Mouse (Mus musculus) E14TG2a.4 (cell line): ENCODE measurements around the gene Grik3.

Source experiments
- CTCF ChIP-seq: conservative IDR thresholded peaks from 2 replicates; pipeline ENCODE4 v1.5.1; 2014; ENCODE audit warnings: low read length
- NANOG ChIP-seq: IDR thresholded peaks from 2 replicates; pipeline ENCODE4 v1.6.1; 2014; ENCODE audit warnings: borderline replicate concordance, low read length, mixed read lengths
- POU5F1 ChIP-seq: IDR thresholded peaks from 2 replicates; pipeline ENCODE4 v1.6.1; 2014; ENCODE audit warnings: low read length, borderline replicate concordance

DNA sequence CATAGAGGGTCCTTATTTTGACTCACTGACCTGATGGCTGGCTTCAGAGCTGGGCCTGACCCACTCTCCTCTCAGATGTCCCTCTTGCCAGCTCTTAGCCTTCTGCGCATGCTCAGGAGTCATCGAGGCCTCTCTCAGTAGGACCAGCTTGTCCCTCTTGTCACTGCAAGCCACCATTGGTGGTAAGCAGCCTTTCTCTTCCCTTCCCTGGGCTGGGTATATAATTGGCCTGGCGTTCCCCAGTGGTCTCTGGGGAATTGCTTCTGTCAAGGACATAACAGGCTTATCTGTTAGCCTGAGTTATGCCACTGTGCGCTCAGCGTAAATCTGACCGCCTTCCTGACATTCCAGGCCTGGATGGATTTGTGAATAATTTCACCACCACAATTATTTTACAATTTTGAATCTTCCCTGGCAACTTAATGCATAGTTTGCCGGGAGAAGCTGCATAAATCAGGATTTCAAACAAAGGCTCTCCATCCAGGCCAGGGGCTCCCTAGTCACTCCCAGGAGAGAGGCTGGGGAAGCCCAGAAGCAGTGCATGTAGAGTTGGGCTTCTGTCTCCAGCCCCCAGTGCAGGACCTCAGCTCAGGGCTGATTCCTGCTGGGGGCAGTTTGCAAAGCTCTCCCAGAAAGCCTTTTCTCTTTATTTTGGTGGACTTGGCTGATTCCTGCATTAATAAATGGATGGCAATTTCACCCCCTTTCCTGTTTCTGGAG is 39.7 kb upstream of the Grik3 start:
- TF ChIP-seq CTCF (no peak), NANOG (no peak), POU5F1 (no peak)
